Mouse (Mus musculus): ENCODE data around the gene 4930579G24Rik. TPM values are rescaled to one million over a fixed set of nuclear protein-coding genes. Genes with fewer than 3 reads are reported as not detected.

The 4930579G24Rik gene
- polyA plus RNA-seq, 2 experiments from 2014 or later: 14.6 to 17.4 TPM

Other genes with a start within 250 kb of the 4930579G24Rik start
- under 1 TPM; 0.34 to 0.46 TPM for gene Fnip2, start 61.3 kb upstream of the 4930579G24Rik start, polyA plus RNA-seq (2017; shearing (Covaris generic))
- gene Ppid, start 37.7 kb upstream of the 4930579G24Rik start, polyA plus RNA-seq (2017; shearing (Covaris generic)): 100 to 1,000 TPM in 1 of 2 experiments, 10 to 100 TPM in 1; 99.8 to 114 TPM
- gene Etfdh, start 421 bp downstream of the 4930579G24Rik start, polyA plus RNA-seq (2017; shearing (Covaris generic)): 10 to 100 TPM; 31.7 to 39.6 TPM
- gene Rxfp1, start 108.8 kb downstream of the 4930579G24Rik start, polyA plus RNA-seq (2017; shearing (Covaris generic)): not detected
- not detected for gene Tmem144, start 223.7 kb downstream of the 4930579G24Rik start, polyA plus RNA-seq (2017; shearing (Covaris generic))

Measured in activated CD4-positive, CD25-positive, alpha-beta regulatory T cell, adult 4 months (primary cell).